Mouse (Mus musculus): ENCODE data around the gene Usp35. TPM values are rescaled to one million over a fixed set of nuclear protein-coding genes. Genes with fewer than 3 reads are reported as not detected.

Gene Usp35
- polyA plus RNA-seq, 1 experiment: 16.4 TPM

DNA sequence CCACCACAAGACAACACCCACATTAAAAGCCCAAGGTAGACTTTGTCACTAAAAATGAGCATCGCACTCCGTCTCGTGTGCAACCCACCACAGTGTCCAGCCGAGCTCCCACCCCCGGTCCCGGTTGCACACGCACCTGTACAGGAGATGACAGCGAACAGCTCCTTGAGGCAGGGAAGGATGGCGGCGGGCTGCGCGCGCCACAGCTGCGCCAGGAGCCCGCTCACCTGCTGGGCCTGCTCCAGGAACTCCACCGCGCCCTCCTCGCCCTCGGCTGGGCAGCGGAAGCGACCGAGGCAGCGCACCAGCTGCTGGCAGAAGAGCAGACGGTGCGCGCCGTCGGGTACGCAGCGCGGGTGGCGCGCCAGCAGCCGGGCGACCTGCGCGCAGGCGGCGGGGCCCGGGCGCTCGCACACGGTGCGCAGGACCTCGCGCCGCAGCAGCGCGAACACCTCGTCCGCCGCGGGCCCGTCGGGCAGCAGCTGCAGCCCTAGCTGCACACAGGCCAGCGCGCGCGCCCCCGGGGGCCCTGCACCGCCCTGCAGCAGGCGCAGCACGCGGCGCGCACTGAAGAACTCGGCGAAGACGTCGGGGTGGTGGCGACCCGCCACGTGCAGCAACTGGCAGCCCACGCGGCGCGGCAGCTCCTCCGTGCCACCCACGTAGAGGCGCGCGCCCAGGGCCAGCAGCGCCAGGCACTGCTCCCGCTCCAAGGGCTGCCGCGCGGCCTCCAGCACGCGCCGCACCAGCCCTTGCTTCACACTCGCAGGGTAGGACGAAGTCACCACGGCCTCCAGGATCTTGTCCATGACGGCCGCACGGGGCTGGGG is 6.4 kb downstream of the Usp35 start:
- no peak overlapping the region for H3K4me3 ChIP-seq (ENCODE audit: insufficient read depth, low read length)
- H3K4me1 ChIP-seq (ENCODE audit: control insufficient read depth, insufficient read depth, low read length): no peaks in the 10 kb centered on the region; the same call in 1 of the 2 replicates
- TF ChIP-seq POLR2A (IDR thresholded peaks at IDR 0.05; ENCODE audit: extremely low read depth, insufficient read depth, low read length): no peak
- TF ChIP-seq CTCF (IDR thresholded peaks at IDR 0.05; ENCODE audit: extremely low read depth, insufficient read depth, low read length): no peak
- no peak overlapping the region for H3K27ac ChIP-seq (ENCODE audit: insufficient read depth, low read length)

DNA sequence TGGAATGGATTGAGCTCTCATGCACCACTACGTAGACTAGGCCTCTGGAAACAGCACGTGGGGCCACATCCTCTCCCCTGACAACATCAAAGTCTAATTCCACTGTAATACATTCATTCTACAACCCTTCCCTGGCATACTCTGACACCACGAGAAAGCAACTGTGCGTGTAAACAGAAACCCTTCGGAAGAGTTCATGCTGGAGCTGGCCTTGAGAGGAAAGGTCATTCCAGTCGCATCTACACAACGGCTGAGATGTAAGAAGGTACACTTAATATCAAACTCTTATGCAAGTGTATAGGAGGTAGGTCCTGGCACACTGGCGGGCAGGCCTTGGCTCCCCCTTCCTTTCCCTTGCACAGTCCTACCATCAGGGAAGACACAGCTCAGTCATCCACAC is 7.5 kb downstream of the Usp35 start:
- TF ChIP-seq POLR2A (IDR thresholded peaks at IDR 0.05; ENCODE audit: extremely low read depth, insufficient read depth, low read length): no peak
- no peak for TF ChIP-seq CTCF (IDR thresholded peaks at IDR 0.05; ENCODE audit: extremely low read depth, insufficient read depth, low read length)
- H3K27ac ChIP-seq (ENCODE audit: insufficient read depth, low read length): no peak overlapping the region
- H3K4me3 ChIP-seq (ENCODE audit: insufficient read depth, low read length): no peak overlapping the region
- H3K4me1 ChIP-seq (ENCODE audit: control insufficient read depth, insufficient read depth, low read length): no peaks in the 10 kb centered on the region; the same call in 1 of the 2 replicates

DNA sequence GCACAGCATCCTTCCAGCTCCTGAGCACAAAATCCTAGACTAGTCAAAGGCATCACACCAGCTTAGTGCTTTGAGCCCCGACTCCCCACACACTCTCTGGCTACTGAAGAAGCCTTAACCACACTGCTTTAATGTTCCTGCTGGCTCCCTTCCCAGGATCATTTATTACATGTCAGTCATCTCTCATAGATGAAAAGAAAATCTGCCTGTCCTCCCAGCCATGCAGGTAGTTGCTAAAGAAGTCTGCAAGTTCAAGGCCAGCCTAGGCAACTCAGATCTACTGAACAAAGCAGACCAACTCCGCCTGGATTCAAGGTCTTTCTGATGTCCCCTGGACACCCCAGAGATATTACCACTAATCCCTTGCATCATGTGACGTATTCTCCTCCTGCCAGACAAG is 14.1 kb downstream of the Usp35 start:
- no peak overlapping the region for H3K27ac ChIP-seq (ENCODE audit: insufficient read depth, low read length)
- TF ChIP-seq CTCF (IDR thresholded peaks at IDR 0.05; ENCODE audit: extremely low read depth, insufficient read depth, low read length) (no peak), POLR2A (IDR thresholded peaks at IDR 0.05; ENCODE audit: extremely low read depth, insufficient read depth, low read length) (no peak)

DNA sequence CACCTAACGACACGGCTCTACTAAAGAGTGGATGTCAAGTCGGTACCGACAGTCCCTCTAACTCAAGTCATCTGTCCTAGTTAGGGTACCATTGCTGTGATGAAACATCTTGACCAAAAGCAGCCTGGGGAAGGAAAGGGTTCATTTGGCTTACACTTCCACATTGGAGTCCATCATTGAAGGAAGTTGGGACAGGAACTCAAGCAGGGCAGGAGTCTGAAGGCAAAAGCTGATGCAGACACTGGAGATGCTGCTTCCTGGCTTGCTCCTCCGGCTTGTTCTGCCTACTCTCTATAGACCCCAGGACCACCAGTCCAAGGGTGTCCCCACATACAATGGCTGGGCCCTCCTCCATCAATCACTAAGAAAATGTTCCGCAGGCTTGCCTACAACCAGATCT is 16.2 kb downstream of the Usp35 start:
- Histone ChIP-seq H3K4me3 (ENCODE audit: insufficient read depth, low read length) (no peak overlapping the region), H3K4me1 (ENCODE audit: control insufficient read depth, insufficient read depth, low read length) (no peaks in the 10 kb centered on the region), H3K27ac (ENCODE audit: insufficient read depth, low read length) (no peak overlapping the region)
- no peak for TF ChIP-seq CTCF (IDR thresholded peaks at IDR 0.05; ENCODE audit: extremely low read depth, insufficient read depth, low read length)
- no peak for TF ChIP-seq POLR2A (IDR thresholded peaks at IDR 0.05; ENCODE audit: extremely low read depth, insufficient read depth, low read length)

More for the DNA sequence above, 14.1 kb downstream of the Usp35 start:
- no peaks in the 10 kb centered on the region for H3K4me1 ChIP-seq (ENCODE audit: control insufficient read depth, insufficient read depth, low read length)
- H3K4me3 ChIP-seq (ENCODE audit: insufficient read depth, low read length): no peak overlapping the region

DNA sequence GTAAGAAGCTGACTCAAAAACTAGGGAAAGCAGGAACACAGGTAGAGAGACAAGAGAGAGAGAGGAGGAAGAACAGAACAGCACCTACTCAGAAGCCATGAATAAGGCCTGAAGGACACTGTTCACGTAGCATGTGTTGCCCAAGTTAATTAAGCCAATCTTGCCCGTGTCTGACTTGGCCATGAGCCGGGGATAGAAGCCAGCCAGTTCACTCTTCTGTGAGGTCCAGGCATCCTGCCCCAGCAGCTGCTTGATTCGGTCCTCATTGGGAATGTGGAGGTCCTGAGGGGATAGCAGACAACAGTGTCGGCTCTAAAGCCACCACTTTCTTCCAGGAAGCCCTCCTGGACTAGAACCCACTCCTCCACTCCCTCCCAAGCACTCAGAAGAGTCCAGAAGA is 17.2 kb downstream of the Usp35 start:
- Histone ChIP-seq H3K27ac (ENCODE audit: insufficient read depth, low read length) (no peak overlapping the region), H3K4me3 (ENCODE audit: insufficient read depth, low read length) (no peak overlapping the region), H3K4me1 (ENCODE audit: control insufficient read depth, insufficient read depth, low read length) (no peaks in the 10 kb centered on the region)
- TF ChIP-seq CTCF (IDR thresholded peaks at IDR 0.05; ENCODE audit: extremely low read depth, insufficient read depth, low read length): no peak
- TF ChIP-seq POLR2A (IDR thresholded peaks at IDR 0.05; ENCODE audit: extremely low read depth, insufficient read depth, low read length): no peak

DNA sequence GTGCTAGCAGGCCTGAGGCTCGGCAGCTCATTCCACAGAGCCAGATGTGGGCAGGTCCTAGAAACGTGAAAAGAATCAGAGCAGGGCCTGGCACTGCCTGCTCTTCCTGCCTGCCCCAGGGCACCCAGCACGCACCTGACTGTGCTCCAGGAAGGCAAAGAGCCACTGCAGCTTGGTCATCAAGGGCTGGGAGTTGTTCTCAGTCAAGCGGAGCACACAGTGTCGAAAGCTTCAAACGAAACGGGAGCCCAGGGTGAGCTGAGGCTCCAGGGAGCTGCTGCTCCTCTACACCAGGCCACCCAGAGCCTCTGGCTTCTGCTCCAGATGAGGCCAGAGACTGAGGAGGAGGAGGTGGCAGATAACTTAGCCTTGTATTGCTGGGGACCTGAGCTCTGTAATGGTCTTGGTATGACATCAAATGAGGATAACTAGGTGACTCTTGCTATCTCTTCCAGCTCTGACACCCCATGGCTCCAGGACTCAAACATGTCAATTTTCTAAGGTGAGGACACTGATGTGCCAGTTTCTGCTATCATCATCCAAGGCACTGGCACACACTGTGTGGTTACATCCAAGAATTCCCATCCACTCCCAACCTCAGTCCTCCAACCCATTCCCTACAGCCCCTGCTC is 18.3 kb downstream of the Usp35 start:
- no peak overlapping the region for H3K27ac ChIP-seq (ENCODE audit: insufficient read depth, low read length)
- H3K4me3 ChIP-seq (ENCODE audit: insufficient read depth, low read length): no peak overlapping the region
- H3K4me1 ChIP-seq (ENCODE audit: control insufficient read depth, insufficient read depth, low read length): no peaks in the 10 kb centered on the region
- TF ChIP-seq POLR2A (IDR thresholded peaks at IDR 0.05; ENCODE audit: extremely low read depth, insufficient read depth, low read length): no peak

DNA sequence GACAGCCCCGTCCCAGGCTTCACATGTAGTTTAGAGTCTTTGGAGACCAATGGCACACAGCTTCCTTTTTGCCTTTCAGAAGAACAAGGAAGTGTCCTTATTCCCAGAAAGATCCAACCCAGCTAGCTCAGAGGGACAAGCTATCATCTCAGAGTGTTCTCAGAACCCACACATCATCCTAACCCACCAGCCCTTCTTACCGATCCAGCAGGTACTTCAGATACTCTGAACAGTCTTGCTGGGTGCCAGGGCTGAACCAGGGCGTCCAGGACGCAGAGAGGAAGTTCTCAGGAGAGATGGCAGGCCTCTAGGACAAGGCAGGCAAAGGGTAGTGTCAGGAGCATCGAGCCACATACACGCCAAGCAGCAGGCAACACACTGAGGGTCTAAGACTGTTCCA is 19.0 kb downstream of the Usp35 start:
- Histone ChIP-seq H3K27ac (ENCODE audit: insufficient read depth, low read length) (no peak overlapping the region), H3K4me1 (ENCODE audit: control insufficient read depth, insufficient read depth, low read length) (no peaks in the 10 kb centered on the region), H3K4me3 (ENCODE audit: insufficient read depth, low read length) (no peak overlapping the region)
- TF ChIP-seq POLR2A (IDR thresholded peaks at IDR 0.05; ENCODE audit: extremely low read depth, insufficient read depth, low read length) (no peak), CTCF (IDR thresholded peaks at IDR 0.05; ENCODE audit: extremely low read depth, insufficient read depth, low read length) (no peak)

DNA sequence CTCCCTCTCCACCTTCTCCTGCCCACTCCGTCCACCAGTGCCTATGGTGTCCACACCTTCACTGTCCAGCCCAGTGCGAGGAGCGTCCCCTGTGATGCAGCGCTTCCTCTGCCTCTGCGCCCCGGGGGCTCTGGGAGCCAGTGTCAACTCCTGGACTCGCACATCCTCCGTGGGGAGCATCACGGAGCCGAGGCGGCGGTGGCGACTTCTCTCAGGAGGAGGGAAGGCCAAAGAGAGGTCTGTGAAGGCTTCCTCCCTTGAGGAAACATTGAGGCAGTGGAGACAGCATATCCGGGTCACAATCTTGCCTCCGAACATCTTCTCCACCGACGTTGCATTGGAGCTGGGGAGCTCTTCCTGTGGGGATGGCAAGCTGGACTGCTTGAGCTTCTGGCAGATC is 19.6 kb downstream of the Usp35 start:
- no peak overlapping the region for H3K27ac ChIP-seq (ENCODE audit: insufficient read depth, low read length)
- no peaks in the 10 kb centered on the region for H3K4me1 ChIP-seq (ENCODE audit: control insufficient read depth, insufficient read depth, low read length)
- no peak overlapping the region for H3K4me3 ChIP-seq (ENCODE audit: insufficient read depth, low read length)
- TF ChIP-seq POLR2A (IDR thresholded peaks at IDR 0.05; ENCODE audit: extremely low read depth, insufficient read depth, low read length): no peak
- TF ChIP-seq CTCF (IDR thresholded peaks at IDR 0.05; ENCODE audit: extremely low read depth, insufficient read depth, low read length): no peak

DNA sequence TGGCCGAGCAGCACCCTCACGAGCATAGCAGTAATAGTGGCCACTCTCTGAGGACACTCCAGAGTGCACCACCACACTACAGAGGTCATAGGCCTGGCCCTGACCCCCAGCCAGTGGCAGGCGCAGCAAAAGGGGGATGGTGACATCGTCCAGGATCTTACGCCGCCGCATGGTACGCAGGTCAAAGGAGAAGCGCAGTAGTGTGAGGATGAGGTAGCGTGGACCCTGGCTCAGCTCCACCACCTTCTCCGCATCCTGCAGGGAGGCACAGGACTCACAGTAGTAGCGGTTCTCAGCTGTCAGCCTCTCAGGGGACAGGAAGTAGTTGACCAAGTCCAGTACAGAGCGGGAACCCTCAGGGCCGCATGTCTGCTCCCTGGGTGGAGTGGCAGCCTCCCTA is 20.2 kb downstream of the Usp35 start:
- Histone ChIP-seq H3K27ac (ENCODE audit: insufficient read depth, low read length) (no peak overlapping the region), H3K4me1 (ENCODE audit: control insufficient read depth, insufficient read depth, low read length) (no peaks in the 10 kb centered on the region), H3K4me3 (ENCODE audit: insufficient read depth, low read length) (no peak overlapping the region)
- no peak for TF ChIP-seq POLR2A (IDR thresholded peaks at IDR 0.05; ENCODE audit: extremely low read depth, insufficient read depth, low read length)
- TF ChIP-seq CTCF (IDR thresholded peaks at IDR 0.05; ENCODE audit: extremely low read depth, insufficient read depth, low read length): no peak

DNA sequence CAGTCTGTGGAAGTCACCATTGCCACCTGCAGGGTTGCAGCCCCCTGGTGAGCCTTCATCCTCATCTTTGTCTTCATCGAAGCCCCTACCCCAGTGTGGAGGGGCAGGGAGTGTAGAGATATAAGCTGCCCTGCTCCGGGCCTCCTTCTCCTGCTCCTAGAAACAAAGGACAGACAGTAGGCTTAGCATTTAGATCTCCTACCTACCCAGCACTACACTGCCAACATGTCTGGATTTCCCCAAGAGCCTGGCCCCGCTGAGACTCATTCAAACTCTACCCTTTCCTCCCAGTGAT is 21.5 kb downstream of the Usp35 start:
- TF ChIP-seq POLR2A (IDR thresholded peaks at IDR 0.05; ENCODE audit: extremely low read depth, insufficient read depth, low read length) (no peak), CTCF (IDR thresholded peaks at IDR 0.05; ENCODE audit: extremely low read depth, insufficient read depth, low read length) (no peak)
- no peaks in the 10 kb centered on the region for H3K4me1 ChIP-seq (ENCODE audit: control insufficient read depth, insufficient read depth, low read length)
- no peak overlapping the region for H3K27ac ChIP-seq (ENCODE audit: insufficient read depth, low read length)
- no peak overlapping the region for H3K4me3 ChIP-seq (ENCODE audit: insufficient read depth, low read length)
